Mouse (Mus musculus): ENCODE measurements around the gene Arhgap21. TPM values are rescaled to one million over a fixed set of nuclear protein-coding genes. Genes with fewer than 3 reads are reported as not detected.

Arhgap21 gene
- total and polyA plus RNA-seq, 3 experiments: 21.1 to 64.9 (median 25.9) TPM

GRCm38 (mm10) chr2:20913019-20913415 lies 55.7 kb downstream of the Arhgap21 start:
- Histone ChIP-seq H3K4me3 (ENCODE audit: low read depth, low read length) (no peak overlapping the region), H3K27me3 (ENCODE audit: insufficient read depth, low read length) (no peaks in the 10 kb centered on the region), H3K9me3 (replicated peaks) (no peaks in the 10 kb centered on the region), H3K4me1 (ENCODE audit: insufficient read depth, low read depth, low read length) (peaks cover 3% of the 10 kb centered on the region; the same call in 1 of the 2 replicates), H3K36me3 (replicated peaks) (peaks cover 42% of the 10 kb centered on the region)
- DNase-seq (ENCODE audit: low spot score): no peak
- TF ChIP-seq GATA2 (IDR thresholded peaks at IDR 0.05; ENCODE audit: borderline replicate concordance, low read depth, low read length) (no peak), CTCF (IDR thresholded peaks at IDR 0.05; ENCODE audit: low read depth, low read length) (no peak), POLR2AphosphoS5 (IDR thresholded peaks at IDR 0.05; ENCODE audit: insufficient replicate concordance, low read depth, low read length) (no peak), GATA1 (IDR thresholded peaks at IDR 0.05; ENCODE audit: borderline replicate concordance, low read length) (no peak), TAL1 (conservative IDR thresholded peaks at IDR 0.05; ENCODE audit: low read depth, low read length) (no peak)
- no peak for ATAC-seq (ENCODE audit: extremely low read depth, insufficient number of reproducible peaks, low FRiP score, poor library complexity, severe bottlenecking)

- no peak overlapping the region for H3K4me3 ChIP-seq (ENCODE audit: low read depth, low read length)
- DNase-seq (ENCODE audit: low spot score) (no peak), ATAC-seq (ENCODE audit: extremely low read depth, insufficient number of reproducible peaks, low FRiP score, poor library complexity, severe bottlenecking) (no peak)
- peaks cover 44% of the 10 kb centered on the region for H3K36me3 ChIP-seq (replicated peaks)
- TF ChIP-seq GATA2 (IDR thresholded peaks at IDR 0.05; ENCODE audit: borderline replicate concordance, low read depth, low read length) (no peak), GATA1 (IDR thresholded peaks at IDR 0.05; ENCODE audit: borderline replicate concordance, low read length) (no peak), CTCF (IDR thresholded peaks at IDR 0.05; ENCODE audit: low read depth, low read length) (no peak), POLR2AphosphoS5 (IDR thresholded peaks at IDR 0.05; ENCODE audit: insufficient replicate concordance, low read depth, low read length) (no peak), TAL1 (conservative IDR thresholded peaks at IDR 0.05; ENCODE audit: low read depth, low read length) (no peak)
- no peaks in the 10 kb centered on the region for H3K27me3 ChIP-seq (ENCODE audit: insufficient read depth, low read length)
- no peaks in the 10 kb centered on the region for H3K9me3 ChIP-seq (replicated peaks)
- peaks cover 3% of the 10 kb centered on the region; the same call in 1 of the 2 replicates for H3K4me1 ChIP-seq (ENCODE audit: insufficient read depth, low read depth, low read length)
Observed at GRCm38 (mm10) chr2:20912348-20913018, 56.2 kb downstream of the Arhgap21 start.

- Histone ChIP-seq H3K27me3 (ENCODE audit: insufficient read depth, low read length) (no peaks in the 10 kb centered on the region), H3K4me1 (ENCODE audit: insufficient read depth, low read depth, low read length) (peaks cover 4% of the 10 kb centered on the region), H3K9me3 (replicated peaks) (no peaks in the 10 kb centered on the region), H3K36me3 (replicated peaks) (peaks cover 50% of the 10 kb centered on the region), H3K4me3 (ENCODE audit: low read depth, low read length) (no peak overlapping the region)
- ATAC-seq (ENCODE audit: extremely low read depth, insufficient number of reproducible peaks, low FRiP score, poor library complexity, severe bottlenecking) (no peak), DNase-seq (ENCODE audit: low spot score) (no peak)
- no peak for TF ChIP-seq GATA1 (IDR thresholded peaks at IDR 0.05; ENCODE audit: borderline replicate concordance, low read length)
- no peak for TF ChIP-seq TAL1 (conservative IDR thresholded peaks at IDR 0.05; ENCODE audit: low read depth, low read length)
- TF ChIP-seq GATA2 (IDR thresholded peaks at IDR 0.05; ENCODE audit: borderline replicate concordance, low read depth, low read length): no peak
- no peak for TF ChIP-seq CTCF (IDR thresholded peaks at IDR 0.05; ENCODE audit: low read depth, low read length)
- TF ChIP-seq POLR2AphosphoS5 (IDR thresholded peaks at IDR 0.05; ENCODE audit: insufficient replicate concordance, low read depth, low read length): no peak
Observed at GRCm38 (mm10) chr2:20910446-20910845, 58.2 kb downstream of the Arhgap21 start.

GRCm38 (mm10) chr2:20909404-20909803 lies 59.3 kb downstream of the Arhgap21 start:
- H3K27me3 ChIP-seq (ENCODE audit: insufficient read depth, low read length): no peaks in the 10 kb centered on the region
- ATAC-seq (ENCODE audit: extremely low read depth, insufficient number of reproducible peaks, low FRiP score, poor library complexity, severe bottlenecking): no peak
- H3K4me1 ChIP-seq (ENCODE audit: insufficient read depth, low read depth, low read length): peaks cover 6% of the 10 kb centered on the region
- H3K4me3 ChIP-seq (ENCODE audit: low read depth, low read length): no peak overlapping the region
- TF ChIP-seq GATA2 (IDR thresholded peaks at IDR 0.05; ENCODE audit: borderline replicate concordance, low read depth, low read length) (no peak), GATA1 (IDR thresholded peaks at IDR 0.05; ENCODE audit: borderline replicate concordance, low read length) (no peak), POLR2AphosphoS5 (IDR thresholded peaks at IDR 0.05; ENCODE audit: insufficient replicate concordance, low read depth, low read length) (no peak), TAL1 (conservative IDR thresholded peaks at IDR 0.05; ENCODE audit: low read depth, low read length) (no peak), CTCF (IDR thresholded peaks at IDR 0.05; ENCODE audit: low read depth, low read length) (no peak)
- peaks cover 49% of the 10 kb centered on the region for H3K36me3 ChIP-seq (replicated peaks)
- H3K9me3 ChIP-seq (replicated peaks): no peaks in the 10 kb centered on the region
- DNase-seq (ENCODE audit: low spot score): no peak

- TF ChIP-seq CTCF (IDR thresholded peaks at IDR 0.05; ENCODE audit: low read depth, low read length): no peak
- TF ChIP-seq POLR2AphosphoS5 (IDR thresholded peaks at IDR 0.05; ENCODE audit: insufficient replicate concordance, low read depth, low read length): no peak
- Histone ChIP-seq H3K36me3 (replicated peaks) (peaks cover 54% of the 10 kb centered on the region), H3K9me3 (replicated peaks) (no peaks in the 10 kb centered on the region), H3K4me3 (ENCODE audit: low read depth, low read length) (no peak overlapping the region), H3K4me1 (ENCODE audit: insufficient read depth, low read depth, low read length) (peaks cover 6% of the 10 kb centered on the region), H3K27me3 (ENCODE audit: insufficient read depth, low read length) (no peaks in the 10 kb centered on the region)
- DNase-seq (ENCODE audit: low spot score) (no peak), ATAC-seq (ENCODE audit: extremely low read depth, insufficient number of reproducible peaks, low FRiP score, poor library complexity, severe bottlenecking) (no peak)
Observed at GRCm38 (mm10) chr2:20907291-20907690, 61.4 kb downstream of the Arhgap21 start.

GRCm38 (mm10) chr2:20905411-20905810 lies 63.3 kb downstream of the Arhgap21 start:
- no peak for ATAC-seq (ENCODE audit: extremely low read depth, insufficient number of reproducible peaks, low FRiP score, poor library complexity, severe bottlenecking)
- TF ChIP-seq POLR2AphosphoS5 (IDR thresholded peaks at IDR 0.05; ENCODE audit: insufficient replicate concordance, low read depth, low read length) (no peak), CTCF (IDR thresholded peaks at IDR 0.05; ENCODE audit: low read depth, low read length) (no peak), GATA1 (IDR thresholded peaks at IDR 0.05; ENCODE audit: borderline replicate concordance, low read length) (no peak), GATA2 (IDR thresholded peaks at IDR 0.05; ENCODE audit: borderline replicate concordance, low read depth, low read length) (no peak), TAL1 (conservative IDR thresholded peaks at IDR 0.05; ENCODE audit: low read depth, low read length) (no peak)
- H3K4me3 ChIP-seq (ENCODE audit: low read depth, low read length): no peak overlapping the region

More at GRCm38 (mm10) chr2:20905411-20905810, 63.3 kb downstream of the Arhgap21 start:
- peaks cover 48% of the 10 kb centered on the region for H3K36me3 ChIP-seq (replicated peaks)
- no peak for DNase-seq (ENCODE audit: low spot score)
- H3K27me3 ChIP-seq (ENCODE audit: insufficient read depth, low read length): no peaks in the 10 kb centered on the region
- H3K4me1 ChIP-seq (ENCODE audit: insufficient read depth, low read depth, low read length): peaks cover 6% of the 10 kb centered on the region
- H3K9me3 ChIP-seq (replicated peaks): no peaks in the 10 kb centered on the region

Data from G1E (cell line).